Mouse (Mus musculus): ENCODE measurements around the gene Rsrc1. TPM values are rescaled to one million over a fixed set of nuclear protein-coding genes. Genes with fewer than 3 reads are reported as not detected.
A peak's percentile ranks its signal among the peaks of the same experiment; 100 is the strongest.

The Rsrc1 gene
- polyA plus RNA-seq, 1 experiment from 2014 or later = 47.8 TPM

DNA sequence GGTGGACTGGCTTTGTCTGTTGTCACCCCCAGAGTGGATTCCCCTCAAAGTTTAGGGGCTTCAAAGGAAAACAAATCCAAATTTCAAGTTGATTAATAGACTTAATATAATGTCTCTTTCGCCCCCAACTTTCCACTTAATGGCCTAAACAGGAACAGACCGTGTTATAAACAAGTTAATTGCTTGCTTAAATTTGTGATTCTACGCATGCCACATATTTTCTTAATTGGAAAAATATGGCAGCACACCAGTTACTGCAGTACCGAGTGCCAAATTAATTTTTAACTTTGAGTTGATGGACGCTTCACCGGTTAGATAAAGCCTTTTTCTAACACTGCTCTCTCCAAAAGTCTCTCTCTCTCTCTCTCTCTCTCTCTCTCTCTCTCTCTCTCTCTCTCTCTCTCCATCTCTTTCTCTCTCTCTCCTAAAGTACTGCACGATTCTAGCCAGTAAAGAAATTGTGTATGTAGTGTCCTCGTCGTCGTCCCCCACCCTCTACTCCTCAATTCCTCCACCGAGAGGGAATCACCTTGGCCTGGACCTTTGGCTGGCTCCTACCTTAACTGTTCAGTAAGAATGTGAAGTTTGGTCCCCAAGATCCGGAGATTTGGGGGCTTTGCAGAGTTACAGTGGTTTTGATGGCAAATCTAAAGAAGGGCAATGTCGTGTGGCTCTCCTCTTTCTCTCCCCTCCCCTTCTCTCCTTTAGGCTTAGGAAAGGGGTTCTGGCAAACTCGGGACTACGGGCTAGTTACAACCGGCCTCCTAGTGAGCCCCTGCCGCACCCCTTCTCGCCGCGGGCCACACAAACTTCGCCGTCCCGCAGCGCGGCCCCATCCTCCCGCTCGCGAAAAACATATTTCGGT lies 847 bp upstream of the Rsrc1 start:
- H3K27ac ChIP-seq (ENCODE audit: low read depth, low read length) = peak overlapping the region; percentile 75
- peak overlapping the region; percentile 41 for H3K4me3 ChIP-seq (ENCODE audit: low read depth, low read length)
- peaks cover 47% of the 10 kb centered on the region for H3K27me3 ChIP-seq (ENCODE audit: control insufficient read depth, insufficient read depth, low read length)
- no peaks in the 10 kb centered on the region for H3K9me3 ChIP-seq (ENCODE audit: control insufficient read depth, low read length)
- peak overlapping the region; percentile 65 for H3K4me2 ChIP-seq (replicated peaks; ENCODE audit: low read depth, low read length)
- H3K9ac ChIP-seq (ENCODE audit: low read depth, low read length) = peak overlapping the region; percentile 52; the same call in 1 of the 2 replicates
- DNase-seq (ENCODE audit: low spot score) (peak; percentile 58), ATAC-seq (ENCODE audit: low FRiP score) (no peak)
- H3K4me1 ChIP-seq (replicated peaks; ENCODE audit: control insufficient read depth, insufficient read depth, low read length) = peaks cover 4% of the 10 kb centered on the region
- no peaks in the 10 kb centered on the region for H3K36me3 ChIP-seq (ENCODE audit: control insufficient read depth, insufficient read depth, low read length)
- WGBS = 2% methylated on average over 28 of the region's 29 CpGs

DNA sequence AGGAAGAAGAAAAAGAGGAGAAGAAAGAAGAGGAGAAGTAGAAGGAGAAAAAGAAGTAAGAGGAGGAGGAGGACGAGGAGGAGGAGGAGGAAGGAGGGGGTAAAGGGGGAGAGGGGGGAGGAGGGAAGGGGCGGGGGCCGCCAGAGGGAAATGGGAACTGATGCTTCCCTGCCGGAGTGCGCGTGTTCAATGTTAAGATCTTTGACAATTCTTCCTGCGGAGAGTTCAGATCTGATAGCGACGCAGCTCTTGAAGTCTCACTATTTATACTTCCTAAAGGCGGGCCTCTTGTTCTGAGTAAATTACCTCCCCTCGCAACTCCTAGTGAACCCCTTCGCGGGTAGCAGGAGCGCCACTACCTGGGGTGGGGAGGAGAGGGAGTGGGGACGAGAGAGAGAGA lies 516 bp downstream of the Rsrc1 start, which contains the start of gene Shox2:
Gene Shox2 (minus strand): TSS at position 66 of the 400 bp plus-strand sequence.
- Histone ChIP-seq H3K4me1 (replicated peaks; ENCODE audit: control insufficient read depth, insufficient read depth, low read length) (peaks cover 4% of the 10 kb centered on the region), H3K9ac (ENCODE audit: low read depth, low read length) (peak within 1 kb of the TSS; percentile 52), H3K27me3 (ENCODE audit: control insufficient read depth, insufficient read depth, low read length) (peaks cover 44% of the 10 kb centered on the region), H3K4me2 (replicated peaks; ENCODE audit: low read depth, low read length) (peak within 1 kb of the TSS; percentile 65), H3K9me3 (ENCODE audit: control insufficient read depth, low read length) (no peaks in the 10 kb centered on the region), H3K27ac (ENCODE audit: low read depth, low read length) (peak within 1 kb of the TSS; percentile 75), H3K36me3 (ENCODE audit: control insufficient read depth, insufficient read depth, low read length) (no peaks in the 10 kb centered on the region), H3K4me3 (ENCODE audit: low read depth, low read length) (peak within 1 kb of the TSS; percentile 41)
- DNase-seq (ENCODE audit: low spot score) (peak; percentile 54), ATAC-seq (ENCODE audit: low FRiP score) (no peak)
- WGBS = 0% methylated on average over 10 of the region's 15 CpGs

DNA sequence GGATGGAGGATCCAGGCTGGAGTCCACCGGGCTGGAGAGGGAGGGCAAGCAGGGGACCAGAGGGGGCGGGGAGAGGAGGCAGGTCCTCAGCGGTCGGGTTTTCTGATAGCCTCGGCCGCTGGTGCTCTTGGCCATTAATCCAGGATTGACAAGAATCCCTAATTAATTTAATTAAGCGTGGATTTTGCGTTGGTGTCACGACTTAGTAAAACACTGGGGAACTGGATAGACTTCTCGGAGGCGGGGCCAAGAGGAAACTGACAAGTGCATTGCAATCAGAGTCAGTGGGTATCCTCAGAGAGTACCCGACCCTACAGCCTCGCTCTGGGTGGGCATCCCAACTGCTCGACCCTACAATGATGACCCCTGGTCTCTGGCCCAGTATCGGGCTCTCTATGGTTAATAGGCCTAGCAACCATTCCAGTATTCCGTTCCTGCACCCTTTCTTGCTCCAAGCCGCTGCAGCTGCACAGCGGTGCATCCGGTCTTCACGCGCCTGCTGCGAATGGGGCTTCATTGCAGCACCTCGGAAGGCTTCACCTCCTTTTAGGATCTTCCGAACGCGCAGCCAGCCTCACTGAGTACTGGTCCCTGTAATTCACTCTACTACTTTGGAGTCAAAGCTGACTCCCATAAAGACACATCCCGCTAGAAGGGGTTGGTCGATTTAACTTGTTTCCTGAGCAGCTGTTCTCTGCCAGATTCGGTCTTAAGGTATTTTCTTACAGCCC lies 1.2 kb downstream of the Rsrc1 start:
- Histone ChIP-seq H3K27me3 (ENCODE audit: control insufficient read depth, insufficient read depth, low read length) (peaks cover 40% of the 10 kb centered on the region), H3K27ac (ENCODE audit: low read depth, low read length) (peak overlapping the region; percentile 24; the same call in 1 of the 2 replicates), H3K9me3 (ENCODE audit: control insufficient read depth, low read length) (no peaks in the 10 kb centered on the region), H3K4me2 (replicated peaks; ENCODE audit: low read depth, low read length) (peak overlapping the region; percentile 65), H3K4me3 (ENCODE audit: low read depth, low read length) (peak overlapping the region; percentile 41), H3K9ac (ENCODE audit: low read depth, low read length) (no peak overlapping the region), H3K4me1 (replicated peaks; ENCODE audit: control insufficient read depth, insufficient read depth, low read length) (peaks cover 4% of the 10 kb centered on the region), H3K36me3 (ENCODE audit: control insufficient read depth, insufficient read depth, low read length) (no peaks in the 10 kb centered on the region)
- under 1% methylated on average over 29 of the region's 29 CpGs for WGBS
- DNase-seq (ENCODE audit: low spot score) (peak; percentile 68), ATAC-seq (ENCODE audit: low FRiP score) (peak; percentile 18; the same call in 1 of the 2 replicates)

DNA sequence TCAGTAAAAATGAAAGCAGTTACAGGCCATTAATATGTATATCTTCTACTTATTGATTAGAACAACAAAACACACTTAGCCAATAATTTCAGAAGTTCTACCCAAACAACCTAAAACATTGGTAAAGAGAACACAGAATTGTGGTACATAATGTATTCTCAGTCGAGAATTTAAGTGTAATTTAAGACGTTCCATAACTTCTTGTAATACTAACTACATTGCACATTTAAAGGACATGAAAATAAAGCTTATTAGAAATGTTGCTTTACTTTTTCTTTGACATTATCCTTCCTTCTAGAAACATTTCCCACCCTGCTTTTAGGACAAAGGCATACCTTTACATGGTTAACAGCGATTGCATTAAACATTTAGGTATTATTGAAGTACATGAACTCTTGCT lies 2.3 kb downstream of the Rsrc1 start:
- Histone ChIP-seq H3K27me3 (ENCODE audit: control insufficient read depth, insufficient read depth, low read length) (peaks cover 33% of the 10 kb centered on the region), H3K4me1 (replicated peaks; ENCODE audit: control insufficient read depth, insufficient read depth, low read length) (peaks cover 3% of the 10 kb centered on the region), H3K9me3 (ENCODE audit: control insufficient read depth, low read length) (no peaks in the 10 kb centered on the region), H3K9ac (ENCODE audit: low read depth, low read length) (no peak overlapping the region), H3K4me2 (replicated peaks; ENCODE audit: low read depth, low read length) (no peak overlapping the region), H3K27ac (ENCODE audit: low read depth, low read length) (no peak overlapping the region), H3K36me3 (ENCODE audit: control insufficient read depth, insufficient read depth, low read length) (no peaks in the 10 kb centered on the region), H3K4me3 (ENCODE audit: low read depth, low read length) (no peak overlapping the region)
- WGBS = 12% methylated on average over 3 of the region's 3 CpGs
- DNase-seq (ENCODE audit: low spot score) = peak; percentile 10
- no peak for ATAC-seq (ENCODE audit: low FRiP score)

DNA sequence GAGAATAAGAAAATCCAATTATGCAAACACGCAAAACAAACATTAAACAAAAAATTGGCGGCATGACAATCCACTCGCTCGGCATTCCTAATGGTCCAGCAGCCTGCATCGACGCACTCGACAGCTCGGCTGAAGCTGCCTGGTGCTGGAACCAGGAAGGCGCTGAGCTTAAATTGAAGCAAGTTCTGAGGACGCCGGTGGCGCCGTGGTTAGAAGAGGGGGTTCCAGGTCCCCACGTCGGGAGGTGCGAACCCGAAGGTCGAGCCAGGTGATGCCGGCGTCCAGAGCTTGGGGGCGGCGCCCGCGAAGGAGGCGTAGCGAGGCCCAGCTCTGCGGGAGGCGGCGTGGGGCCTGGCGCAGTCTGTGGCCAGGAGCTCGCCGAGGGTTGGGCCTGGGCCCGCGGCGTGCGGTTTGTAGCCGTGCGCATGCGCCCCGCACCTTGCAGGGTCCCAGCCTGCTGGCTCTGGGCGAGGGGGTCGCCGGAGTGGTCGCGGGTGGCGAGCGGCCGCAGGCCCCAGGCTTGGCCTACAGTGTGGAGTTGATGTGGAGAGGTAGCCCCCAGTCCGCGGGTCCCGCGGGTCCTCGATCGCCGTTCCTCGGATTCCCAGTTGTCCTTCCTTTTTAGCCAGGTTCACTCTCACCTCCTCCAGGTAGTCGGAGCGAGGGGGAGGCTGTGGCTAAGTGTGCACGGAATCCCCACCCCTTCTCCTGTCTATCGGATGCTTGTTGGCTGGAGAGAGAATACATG lies 4.5 kb downstream of the Rsrc1 start:
- Histone ChIP-seq H3K27me3 (ENCODE audit: control insufficient read depth, insufficient read depth, low read length) (peaks cover 16% of the 10 kb centered on the region), H3K9me3 (ENCODE audit: control insufficient read depth, low read length) (no peaks in the 10 kb centered on the region), H3K9ac (ENCODE audit: low read depth, low read length) (peak overlapping the region; percentile 83), H3K36me3 (ENCODE audit: control insufficient read depth, insufficient read depth, low read length) (no peaks in the 10 kb centered on the region), H3K4me3 (ENCODE audit: low read depth, low read length) (peak overlapping the region; percentile 71), H3K4me1 (replicated peaks; ENCODE audit: control insufficient read depth, insufficient read depth, low read length) (no peaks in the 10 kb centered on the region; the same call in none of the 2 replicates), H3K4me2 (replicated peaks; ENCODE audit: low read depth, low read length) (peak overlapping the region; percentile 49), H3K27ac (ENCODE audit: low read depth, low read length) (peak overlapping the region; percentile 47; the same call in 1 of the 2 replicates)
- DNase-seq (ENCODE audit: low spot score) = peak; percentile 87
- peak; percentile 94 for ATAC-seq (ENCODE audit: low FRiP score)
- under 1% methylated on average over 57 of the region's 60 CpGs for WGBS

DNA sequence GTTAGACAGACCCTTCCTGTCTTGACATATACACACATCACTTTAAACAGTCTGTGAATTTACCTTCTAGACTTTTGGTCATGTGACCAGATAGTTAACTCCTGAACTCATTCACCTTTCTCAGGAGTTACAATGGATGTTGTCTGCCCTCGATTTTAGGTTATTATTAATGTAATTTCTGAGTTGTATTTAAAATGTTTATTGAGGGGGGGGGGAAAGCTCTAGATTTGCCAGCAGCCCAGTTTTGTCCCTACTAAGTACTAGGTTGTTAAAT lies 5.0 kb downstream of the Rsrc1 start:
- DNase-seq (ENCODE audit: low spot score) = no peak
- H3K36me3 ChIP-seq (ENCODE audit: control insufficient read depth, insufficient read depth, low read length) = no peaks in the 10 kb centered on the region
- 4% methylated on average over 1 of the region's 1 CpGs for WGBS
- no peaks in the 10 kb centered on the region for H3K9me3 ChIP-seq (ENCODE audit: control insufficient read depth, low read length)
- H3K27me3 ChIP-seq (ENCODE audit: control insufficient read depth, insufficient read depth, low read length) = peaks cover 12% of the 10 kb centered on the region
- no peak overlapping the region for H3K27ac ChIP-seq (ENCODE audit: low read depth, low read length)
- peak overlapping the region; percentile 49 for H3K4me2 ChIP-seq (replicated peaks; ENCODE audit: low read depth, low read length)
- H3K9ac ChIP-seq (ENCODE audit: low read depth, low read length) = peak overlapping the region; percentile 83
- H3K4me1 ChIP-seq (replicated peaks; ENCODE audit: control insufficient read depth, insufficient read depth, low read length) = no peaks in the 10 kb centered on the region; the same call in 1 of the 2 replicates
- ATAC-seq (ENCODE audit: low FRiP score) = no peak
- peak overlapping the region; percentile 71 for H3K4me3 ChIP-seq (ENCODE audit: low read depth, low read length)

DNA sequence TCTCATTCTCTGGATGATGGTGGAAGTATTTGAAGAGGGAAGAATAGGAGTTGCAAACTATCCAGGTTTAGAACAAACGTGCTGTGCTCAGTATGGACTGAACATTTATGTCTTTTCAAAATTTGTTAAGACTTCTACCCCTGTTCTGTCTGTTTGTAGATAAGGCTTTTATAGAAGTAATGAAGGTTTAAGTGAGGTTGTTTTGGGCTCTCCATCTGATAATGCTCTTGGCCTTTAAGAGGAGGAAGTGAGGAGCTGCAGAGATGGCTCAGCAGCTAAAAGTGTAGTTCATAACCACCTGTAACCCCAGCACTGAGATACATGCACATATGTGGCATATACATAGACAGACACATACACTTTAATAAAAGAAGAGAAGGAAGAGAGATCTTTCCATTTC lies 15.6 kb downstream of the Rsrc1 start:
- no peaks in the 10 kb centered on the region for H3K27me3 ChIP-seq (ENCODE audit: control insufficient read depth, insufficient read depth, low read length)
- WGBS = 95% methylated on average over 1 of the region's 1 CpGs
- no peak overlapping the region for H3K9ac ChIP-seq (ENCODE audit: low read depth, low read length)
- DNase-seq (ENCODE audit: low spot score) = no peak
- no peak overlapping the region for H3K27ac ChIP-seq (ENCODE audit: low read depth, low read length)
- H3K4me1 ChIP-seq (replicated peaks; ENCODE audit: control insufficient read depth, insufficient read depth, low read length) = no peaks in the 10 kb centered on the region
- no peak overlapping the region for H3K4me3 ChIP-seq (ENCODE audit: low read depth, low read length)
- no peaks in the 10 kb centered on the region for H3K36me3 ChIP-seq (ENCODE audit: control insufficient read depth, insufficient read depth, low read length)
- no peak overlapping the region for H3K4me2 ChIP-seq (replicated peaks; ENCODE audit: low read depth, low read length)
- ATAC-seq (ENCODE audit: low FRiP score) = no peak
- H3K9me3 ChIP-seq (ENCODE audit: control insufficient read depth, low read length) = no peaks in the 10 kb centered on the region

DNA sequence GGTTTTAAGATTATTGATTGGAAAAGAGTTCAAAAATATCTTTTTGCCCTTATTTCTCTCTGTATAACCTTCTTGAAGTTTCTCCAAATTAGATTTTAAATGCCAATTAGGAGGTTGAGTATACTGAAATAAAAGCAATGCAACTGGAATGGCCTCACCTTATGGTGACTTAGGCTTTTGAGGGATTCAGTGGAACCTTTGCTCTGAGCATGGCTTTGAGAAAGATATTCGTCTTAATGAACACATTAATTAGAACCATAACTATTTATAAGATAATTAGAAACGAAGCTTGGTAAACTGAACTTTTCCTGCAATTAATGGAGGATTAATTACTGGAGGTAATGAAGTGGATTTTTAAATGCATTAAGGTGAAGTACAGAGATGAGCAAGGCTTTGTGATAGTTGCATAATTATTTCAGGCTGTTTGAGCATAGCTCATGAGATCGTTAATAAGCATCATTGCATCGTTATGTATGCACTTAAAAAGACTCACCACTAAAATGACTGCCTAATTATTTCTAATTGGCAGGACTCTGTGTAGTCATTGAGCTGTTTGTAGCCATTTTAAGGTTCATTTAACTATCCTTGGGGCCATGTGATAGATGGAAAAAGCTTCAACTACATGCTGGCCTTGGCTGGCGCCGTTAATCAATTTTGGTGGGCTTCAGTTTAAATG lies 55.3 kb downstream of the Rsrc1 start:
- H3K27ac ChIP-seq (ENCODE audit: low read depth, low read length) = no peak overlapping the region
- WGBS = 92% methylated on average over 6 of the region's 6 CpGs
- H3K36me3 ChIP-seq (ENCODE audit: control insufficient read depth, insufficient read depth, low read length) = no peaks in the 10 kb centered on the region
- DNase-seq (ENCODE audit: low spot score) (no peak), ATAC-seq (ENCODE audit: low FRiP score) (no peak)
- no peaks in the 10 kb centered on the region for H3K4me1 ChIP-seq (replicated peaks; ENCODE audit: control insufficient read depth, insufficient read depth, low read length)
- no peak overlapping the region for H3K9ac ChIP-seq (ENCODE audit: low read depth, low read length)
- no peaks in the 10 kb centered on the region for H3K27me3 ChIP-seq (ENCODE audit: control insufficient read depth, insufficient read depth, low read length)
- no peaks in the 10 kb centered on the region for H3K9me3 ChIP-seq (ENCODE audit: control insufficient read depth, low read length)
- no peak overlapping the region for H3K4me2 ChIP-seq (replicated peaks; ENCODE audit: low read depth, low read length)
- H3K4me3 ChIP-seq (ENCODE audit: low read depth, low read length) = no peak overlapping the region
